In genomic region chr14:21310530-21310929, GRCm38 (mm10) we compare ENCODE assay signal across 16 mouse cellular contexts.
DNase-seq lines count a peak whose midpoint lies in the region; ATAC-seq and TF ChIP-seq lines count a peak whose summit lies in the region.
"Had no signal": no experiment of that assay in that cellular context is flagged by ENCODE, and none has a peak within 500 bp of the region (broad histone marks: within the 10 kb centered on the region; RNA-seq: fewer than 3 reads in every experiment).

No protein-coding gene starts in this region.

- H3K9me3 ChIP-seq in intestine, embryonic 16.5 days (ENCODE audit: control insufficient read depth, low read length): no peaks in the 10 kb centered on the region
- H3K9me3 ChIP-seq: embryonic facial prominence, embryonic 15.5 days; hindbrain, embryonic 13.5 days; liver, embryonic 15.5 days; neural tube, embryonic 15.5 days had no signal

- H3K4me1 ChIP-seq in intestine, embryonic 16.5 days (ENCODE audit: control insufficient read depth, insufficient read depth, low read length): peaks cover 4% of the 10 kb centered on the region; the same call in 1 of the 2 replicates
- H3K4me1 ChIP-seq in heart, adult 2 months (ENCODE audit: control insufficient read depth, insufficient read depth, low read length): peaks cover 2% of the 10 kb centered on the region
- H3K4me1 ChIP-seq: hindbrain, embryonic 13.5 days; liver, embryonic 15.5 days; neural tube, embryonic 15.5 days had no signal

- no peak for ATAC-seq in intestine, embryonic 16.5 days

- H3K4me2 ChIP-seq in intestine, embryonic 16.5 days (ENCODE audit: low read depth, low read length): no peak overlapping the region
- H3K4me2 ChIP-seq: embryonic facial prominence, embryonic 15.5 days; hindbrain, embryonic 13.5 days; liver, embryonic 15.5 days; neural tube, embryonic 15.5 days had no signal

- 84% methylated on average over 5 of the region's 5 CpGs for WGBS in intestine, embryonic 16.5 days
- WGBS in heart, adult 2 months: 85% methylated on average over 5 of the region's 5 CpGs

- no peaks in the 10 kb centered on the region for H3K36me3 ChIP-seq in intestine, embryonic 16.5 days (ENCODE audit: control insufficient read depth, insufficient read depth, low read length)
- H3K36me3 ChIP-seq in heart, adult 2 months (ENCODE audit: control insufficient read depth, insufficient read depth, low read length): peaks cover 3% of the 10 kb centered on the region
- H3K36me3 ChIP-seq: embryonic facial prominence, embryonic 15.5 days; hindbrain, embryonic 13.5 days; liver, embryonic 15.5 days; neural tube, embryonic 15.5 days had no signal

- no peaks in the 10 kb centered on the region for H3K27me3 ChIP-seq in intestine, embryonic 16.5 days (replicated peaks; ENCODE audit: control insufficient read depth, insufficient read depth, low read length)
- no peaks in the 10 kb centered on the region for H3K27me3 ChIP-seq in heart, adult 2 months (ENCODE audit: control insufficient read depth, insufficient read depth, low read length)
- H3K27me3 ChIP-seq: embryonic facial prominence, embryonic 15.5 days; hindbrain, embryonic 13.5 days; liver, embryonic 15.5 days; neural tube, embryonic 15.5 days had no signal

- DNase-seq in adrenal gland, postnatal 14 days: peak; percentile 11
- no peak for DNase-seq in adrenal gland, adult (ENCODE audit: inconsistent age in 2 of 2, low spot score in 1 of 2)
- peak; percentile 28 to 29 for DNase-seq in frontal cortex, postnatal 14 days (ENCODE audit: low spot score in 2 of 2)
- peak; percentile 53 for DNase-seq in left cerebral cortex, adult 11 months (ENCODE audit: low spot score)
- DNase-seq in right cerebral cortex, adult 2 months (ENCODE audit: low spot score in 2 of 2): peak; percentile 52 to 66
- DNase-seq in heart, adult 2 months: no peak
- no peak for DNase-seq in cerebellum, adult 18-20 months
- DNase-seq: adrenal gland, adult 8-10 months; kidney, adult 8-10 months; spleen, adult 18-20 months had no signal

- TF ChIP-seq CTCF in heart, adult 2 months (IDR thresholded peaks at IDR 0.05): no peak

- no peak for TF ChIP-seq EP300 in heart, adult 2 months (IDR thresholded peaks at IDR 0.05; ENCODE audit: insufficient read depth, low read depth, low read length)

- TF ChIP-seq POLR2A in heart, adult 2 months (IDR thresholded peaks at IDR 0.05; ENCODE audit: insufficient read depth, low read depth, low read length): no peak

- H3K27ac ChIP-seq in intestine, embryonic 16.5 days (ENCODE audit: low read length): no peak overlapping the region
- H3K27ac ChIP-seq in heart, adult 2 months: no peak overlapping the region
- H3K27ac ChIP-seq: embryonic facial prominence, embryonic 15.5 days; hindbrain, embryonic 13.5 days; liver, embryonic 15.5 days; macrophage; neural tube, embryonic 15.5 days had no signal

- H3K79me2 ChIP-seq in heart, adult 2 months (replicated peaks; ENCODE audit: control insufficient read depth, insufficient read depth, low read length): no peaks in the 10 kb centered on the region

- H3K4me3 ChIP-seq in intestine, embryonic 16.5 days (ENCODE audit: low read length): no peak overlapping the region
- H3K4me3 ChIP-seq in heart, adult 2 months: no peak overlapping the region
- H3K4me3 ChIP-seq: embryonic facial prominence, embryonic 15.5 days; hindbrain, embryonic 13.5 days; liver, embryonic 15.5 days; neural tube, embryonic 15.5 days had no signal

- intact Hi-C loops in heart, adult 2 months (cut with DNase I): no loop called here

- no peak overlapping the region for H3K9ac ChIP-seq in intestine, embryonic 16.5 days (ENCODE audit: low read depth, low read length)
- H3K9ac ChIP-seq in heart, adult 2 months (ENCODE audit: low read depth, low read length): no peak overlapping the region
- H3K9ac ChIP-seq: embryonic facial prominence, embryonic 15.5 days; hindbrain, embryonic 13.5 days; liver, embryonic 15.5 days; neural tube, embryonic 15.5 days had no signal

Comparison
In these comparisons a context has a peak if more than half of its experiments do, and no peak if none do; other contexts are left out.
1. DNase-seq: peak in adrenal gland, postnatal 14 days (single experiment), frontal cortex, postnatal 14 days (2 of 2), left cerebral cortex, adult 11 months (single experiment) and right cerebral cortex, adult 2 months (2 of 2); none in adrenal gland, adult (0 of 2), heart, adult 2 months (0 of 2) and cerebellum, adult 18-20 months (0 of 2).